Mouse (Mus musculus): ENCODE data around the gene Elovl7.

- TF ChIP-seq CTCF (IDR thresholded peaks at IDR 0.05; ENCODE audit: control insufficient read depth, insufficient read depth, low read length) (no peak), POLR2A (IDR thresholded peaks at IDR 0.05; ENCODE audit: borderline replicate concordance, control insufficient read depth, low read depth, low read length) (no peak)
Measured at GRCm38 (mm10) chr13:108302957-108303675, 88.9 kb downstream of the Elovl7 start.
